Mouse (Mus musculus) kidney, adult 2 months (tissue): ENCODE data around the gene Ndufa7.

ENCODE experiments used
- CTCF ChIP-seq: fragments of 200-500 bp; conservative IDR thresholded peaks from 2 replicates; pipeline ENCODE4 v1.5.1; 2011; ENCODE audit warnings: low read depth, mild to moderate bottlenecking, control low read depth, low read length, moderate library complexity, mixed read lengths; ENCODE audit not compliant: insufficient read depth, insufficient read length
- POLR2A ChIP-seq: fragments of 200-500 bp; IDR thresholded peaks from one replicate; pipeline ENCODE4 v1.6.1; 2011; ENCODE audit warnings: low read depth, low read length, control low read depth

- TF ChIP-seq CTCF (no peak), POLR2A (no peak)
Observed at GRCm38 (mm10) chr17:33786375-33786774, 38.0 kb upstream of the Ndufa7 start.
